Mouse (Mus musculus): ENCODE results near the gene Ube2j1. TPM values are rescaled to one million over a fixed set of nuclear protein-coding genes. Genes with fewer than 3 reads are reported as not detected.
A peak's percentile ranks its signal among the peaks of the same experiment; 100 is the strongest.

The Ube2j1 gene
- total RNA-seq, 2 experiments from 2014 or later = 40.3 to 52.6 TPM

DNA sequence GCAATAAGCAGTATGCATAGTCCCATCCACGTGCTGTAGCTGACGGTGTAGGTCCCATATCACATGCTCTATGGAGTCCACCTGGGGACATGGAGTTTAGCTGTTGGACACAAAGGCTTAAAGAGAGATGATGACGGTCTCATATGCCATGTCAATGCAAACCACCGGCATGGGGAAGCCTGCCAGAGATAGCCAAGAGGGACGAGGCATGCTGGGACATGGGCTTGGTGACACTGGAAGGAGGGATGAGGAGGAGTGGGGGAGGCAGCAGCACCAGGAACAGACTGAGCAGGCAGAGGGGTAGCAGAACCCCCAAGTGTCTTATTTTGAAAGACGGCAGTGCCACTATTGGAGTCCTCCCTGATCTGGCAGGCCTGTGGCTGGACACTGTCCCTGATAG lies 36.6 kb downstream of the Ube2j1 start:
- no peak for ATAC-seq (replicated peaks; ENCODE audit: poor library complexity, severe bottlenecking)

DNA sequence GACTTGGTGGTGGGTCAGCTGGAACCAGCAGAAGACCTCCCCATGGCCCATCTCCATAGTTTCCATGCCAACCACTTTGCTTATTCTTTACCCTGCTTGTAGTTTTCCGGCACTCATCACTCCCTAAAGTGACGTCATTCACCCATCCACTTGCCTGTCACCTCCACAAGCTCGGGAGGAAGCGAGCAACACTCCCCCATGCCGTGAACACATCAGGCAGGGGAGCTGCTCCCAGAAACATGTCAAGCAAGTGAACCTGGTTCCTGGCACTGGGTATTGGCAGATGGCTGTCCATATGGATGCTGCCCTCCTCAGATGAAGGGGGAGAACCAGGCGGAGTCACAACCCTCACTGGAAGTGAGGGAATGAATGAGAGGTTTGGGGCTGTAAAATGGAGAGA lies 37.7 kb downstream of the Ube2j1 start:
- no peak for ATAC-seq (replicated peaks; ENCODE audit: poor library complexity, severe bottlenecking)

DNA sequence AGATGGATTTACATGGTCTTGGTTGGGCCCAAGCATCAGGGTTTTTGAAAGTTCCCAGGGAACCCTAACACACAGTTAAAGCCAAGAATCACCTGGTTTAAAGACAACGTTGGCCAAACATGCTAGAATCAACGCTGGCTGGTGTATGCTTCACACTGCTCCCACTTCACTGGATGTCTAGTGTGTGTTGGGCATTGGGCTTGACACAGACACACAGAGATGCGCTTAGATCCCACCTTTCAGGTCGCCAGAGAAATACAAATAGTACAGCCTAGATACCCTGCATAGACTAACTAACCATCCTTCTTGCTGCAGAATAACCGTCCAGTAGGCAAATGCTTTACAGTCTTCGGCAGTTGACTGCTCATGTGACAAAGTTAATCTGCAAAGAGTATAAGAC lies 39.1 kb downstream of the Ube2j1 start:
- ATAC-seq (replicated peaks; ENCODE audit: poor library complexity, severe bottlenecking) = no peak

DNA sequence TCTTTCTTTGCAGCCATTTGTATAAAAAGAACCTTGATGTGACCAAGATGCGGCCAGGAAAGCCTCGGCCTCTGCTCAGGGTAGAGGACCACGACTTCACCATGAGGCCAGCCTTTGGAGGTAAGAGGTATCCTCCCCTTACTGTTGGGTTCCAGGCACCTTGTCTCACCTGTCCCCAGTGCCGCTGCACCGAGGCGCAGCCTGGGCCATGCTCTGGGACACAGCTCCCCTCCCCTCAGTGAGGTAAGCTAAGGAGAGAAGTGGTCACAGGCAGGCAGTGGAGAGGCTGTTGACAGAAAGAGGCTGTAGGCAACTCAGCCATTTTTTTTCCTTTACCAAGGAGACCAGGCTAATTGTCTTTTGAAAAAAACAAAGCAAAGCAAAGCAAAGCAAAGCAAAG lies 40.1 kb downstream of the Ube2j1 start:
- ATAC-seq (replicated peaks; ENCODE audit: poor library complexity, severe bottlenecking) = no peak

DNA sequence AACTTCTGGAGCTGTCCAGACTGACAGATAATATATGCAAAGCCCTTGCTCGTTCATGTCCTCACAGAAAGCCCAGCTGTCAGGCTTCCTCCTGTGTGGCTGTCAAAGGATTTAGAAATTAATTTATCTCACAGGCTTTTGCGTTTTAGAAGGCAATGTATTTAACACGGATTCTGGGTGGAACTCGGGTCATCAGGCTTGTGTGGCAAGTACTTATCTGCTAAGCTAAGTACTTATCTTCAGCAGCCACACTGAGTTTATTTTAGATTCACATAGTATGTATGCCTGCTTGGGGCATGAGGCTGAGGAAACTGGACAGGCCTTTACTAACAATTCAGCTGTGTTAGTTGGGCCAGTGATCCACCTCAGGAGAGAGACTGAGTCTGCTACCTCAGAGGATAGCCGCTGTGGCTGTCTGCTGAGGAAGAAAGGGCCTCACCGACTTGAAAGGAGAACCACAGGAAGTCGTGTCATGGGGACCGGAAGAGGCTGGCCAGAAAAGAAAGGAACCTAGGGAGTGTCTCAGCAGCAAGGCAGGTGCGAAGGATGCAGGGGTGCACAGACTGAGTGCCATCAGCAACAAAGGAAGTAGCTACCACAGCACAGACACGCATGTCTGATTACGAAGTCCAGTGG lies 41.4 kb downstream of the Ube2j1 start:
- ATAC-seq (replicated peaks; ENCODE audit: poor library complexity, severe bottlenecking) = peak; percentile 94

DNA sequence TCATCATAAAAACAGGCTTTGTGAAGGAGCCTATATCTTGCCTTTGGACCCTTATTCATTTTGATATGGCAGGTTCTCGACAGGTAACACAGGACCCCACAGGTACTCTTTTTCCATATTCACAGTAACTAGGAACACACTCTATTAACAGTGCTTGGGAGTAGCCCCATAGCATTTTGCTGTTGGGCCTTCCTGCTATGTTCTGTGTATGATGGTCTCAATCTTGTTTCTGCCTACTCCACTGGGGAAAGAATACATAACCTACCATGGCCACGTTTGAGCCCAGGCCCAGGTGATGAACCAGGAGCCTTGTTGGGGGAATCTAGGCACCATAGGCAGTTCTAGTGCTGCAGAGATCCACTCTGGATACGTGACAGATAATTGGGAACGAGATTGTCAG lies 43.2 kb downstream of the Ube2j1 start:
- no peak for ATAC-seq (replicated peaks; ENCODE audit: poor library complexity, severe bottlenecking)

DNA sequence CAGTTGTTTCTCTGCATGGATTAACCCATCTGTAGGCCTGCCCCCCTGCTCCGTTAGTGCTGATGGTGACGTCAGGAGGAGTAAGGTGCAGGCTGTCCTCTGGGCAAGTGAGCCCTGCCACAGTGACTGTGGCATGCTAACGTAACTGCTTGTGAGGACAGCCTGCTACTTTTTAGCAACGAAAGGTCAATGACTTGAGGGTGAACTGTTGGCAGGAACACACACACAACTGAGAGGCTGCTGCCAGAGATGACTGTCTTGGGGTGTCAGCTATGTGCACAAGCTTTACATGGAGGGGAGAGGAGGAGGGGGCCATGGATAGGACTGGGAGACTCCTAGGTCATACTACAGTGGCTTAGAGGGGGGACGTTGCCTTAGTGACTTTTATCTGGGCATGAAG lies 43.6 kb downstream of the Ube2j1 start:
- no peak for ATAC-seq (replicated peaks; ENCODE audit: poor library complexity, severe bottlenecking)

DNA sequence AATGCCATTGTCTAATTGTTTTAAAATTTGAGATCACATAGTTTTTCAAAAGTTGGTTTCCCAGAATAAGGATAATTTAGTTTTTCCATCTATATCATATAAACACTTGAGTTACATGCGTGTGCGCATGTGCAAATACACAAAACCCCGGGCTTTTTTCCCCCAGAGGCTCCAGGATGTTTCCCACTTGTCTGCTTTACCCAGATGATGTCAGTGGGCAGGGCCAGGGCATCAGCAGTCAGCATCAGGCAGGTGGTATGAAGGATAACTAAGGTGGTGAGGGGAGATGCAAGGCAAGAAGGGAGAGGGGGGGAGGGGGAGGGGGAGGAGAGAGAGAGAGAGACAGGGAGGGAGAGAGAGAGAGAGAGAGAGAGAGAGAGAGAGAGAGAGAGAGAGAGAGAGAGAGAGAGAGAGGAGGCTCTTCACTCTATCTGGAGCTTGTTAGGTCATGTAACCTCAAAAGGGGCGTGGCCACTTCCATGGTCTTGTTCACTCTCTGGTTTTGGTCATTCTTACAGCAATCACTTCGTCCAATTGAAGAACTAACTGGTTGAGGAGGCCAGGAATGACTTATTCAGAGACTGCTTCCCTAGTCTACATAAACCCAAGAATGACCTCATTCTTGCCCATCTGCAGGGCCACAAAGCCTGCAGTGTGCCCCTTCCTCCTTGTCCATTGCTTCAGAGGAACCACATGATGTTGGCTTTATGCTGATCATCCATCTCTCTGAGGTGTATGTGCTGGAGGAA lies 44.7 kb downstream of the Ube2j1 start:
- ATAC-seq (replicated peaks; ENCODE audit: poor library complexity, severe bottlenecking) = peak; percentile 37

DNA sequence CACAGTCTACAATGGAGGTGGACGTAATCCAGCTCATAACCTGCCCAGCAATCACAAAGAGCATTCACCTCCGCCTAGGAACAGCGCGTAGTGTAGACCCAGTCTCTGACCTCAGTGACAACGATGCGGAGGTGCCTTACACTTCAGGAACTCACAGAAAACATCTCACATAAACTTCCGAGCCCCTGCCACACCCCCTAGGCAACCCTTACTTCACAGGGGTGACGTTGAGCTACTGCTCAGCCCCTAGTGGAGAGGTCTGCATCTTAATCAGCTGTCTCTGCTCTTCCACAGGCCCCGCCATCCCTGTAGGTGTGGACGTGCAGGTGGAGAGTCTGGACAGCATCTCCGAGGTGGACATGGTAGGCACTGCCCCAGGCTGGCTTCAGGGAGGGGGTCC lies 45.9 kb downstream of the Ube2j1 start:
- no peak for ATAC-seq (replicated peaks; ENCODE audit: poor library complexity, severe bottlenecking)

DNA sequence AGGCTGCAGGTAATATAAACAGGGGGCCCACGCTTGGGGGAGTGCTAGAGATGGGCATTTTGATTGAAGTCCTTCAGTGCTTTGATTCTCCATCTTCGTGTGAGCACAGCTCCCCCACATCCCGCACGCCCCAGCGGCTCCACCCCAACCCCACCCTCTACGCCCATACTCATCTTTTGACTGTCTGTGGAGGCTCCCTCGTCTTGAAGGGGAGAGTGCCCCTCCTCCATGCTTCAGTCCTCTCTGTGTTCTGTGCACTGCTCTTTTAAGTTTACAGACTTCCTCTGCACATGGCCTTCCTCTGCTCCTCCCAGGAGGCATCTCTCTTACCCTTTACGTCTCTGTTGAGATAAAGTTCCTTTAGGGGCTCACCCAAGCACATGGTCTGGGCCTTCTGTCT lies 46.5 kb downstream of the Ube2j1 start:
- no peak for ATAC-seq (replicated peaks; ENCODE audit: poor library complexity, severe bottlenecking)

DNA sequence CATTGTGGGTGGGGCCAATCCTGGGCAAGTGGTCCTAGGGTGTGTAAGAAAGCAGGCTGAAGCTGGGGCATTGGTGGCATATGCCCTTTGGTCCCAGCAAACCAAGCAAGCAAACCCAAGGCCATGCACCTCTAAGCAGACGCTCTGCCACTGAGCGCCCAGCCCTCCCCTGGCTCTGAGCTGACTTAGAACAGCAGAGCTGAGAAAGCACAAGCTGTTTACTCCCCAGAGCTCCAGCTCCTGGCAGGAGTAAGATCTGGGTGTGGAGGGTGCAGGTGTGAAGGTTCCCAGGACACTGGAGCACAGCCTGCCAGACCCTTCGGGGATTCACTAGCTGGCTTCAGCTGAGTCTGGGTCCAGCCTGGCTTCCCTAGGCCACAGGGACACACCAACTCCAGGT lies 47.3 kb downstream of the Ube2j1 start:
- ATAC-seq (replicated peaks; ENCODE audit: poor library complexity, severe bottlenecking) = no peak

DNA sequence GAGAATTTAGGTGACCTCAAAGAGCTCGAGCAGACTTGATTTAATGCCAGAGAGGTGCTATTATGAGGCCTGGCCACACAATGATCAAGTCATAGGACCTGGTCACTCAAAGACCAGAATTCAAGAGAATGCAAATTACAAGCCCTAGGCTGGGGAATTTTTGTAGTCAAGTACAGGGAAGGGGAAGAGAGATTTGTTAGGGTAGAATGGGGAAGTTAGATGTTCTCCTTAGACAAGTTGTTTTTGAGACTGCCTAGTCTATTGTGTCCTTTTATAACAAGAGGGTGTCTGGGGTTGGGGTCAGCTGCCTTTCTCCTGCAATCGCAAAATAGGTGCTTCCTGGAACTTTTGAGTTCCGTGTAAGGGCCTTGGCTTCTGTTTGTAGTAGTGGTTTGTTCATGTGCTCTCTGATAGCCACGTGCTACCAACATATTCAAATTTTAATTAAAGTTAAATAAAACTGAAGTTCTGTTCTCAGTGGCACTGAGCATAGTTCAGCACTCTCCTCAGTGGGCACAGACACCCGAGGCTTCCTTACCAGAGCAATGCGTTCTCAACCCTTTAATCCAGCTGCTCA lies 68.0 kb downstream of the Ube2j1 start:
- no peak; the same call in 1 of the 2 replicates for ATAC-seq (replicated peaks; ENCODE audit: poor library complexity, severe bottlenecking)

Other genes starting within 250 kb of the Ube2j1 start
- gene Lyrm2, start 231.2 kb upstream of the Ube2j1 start, total RNA-seq (2014; fragmentation: Nextera tagmentation) = 19.6 and 28.0 TPM in 2 replicates
- 40.2 and 82.2 TPM in 2 replicates for gene Lyrm2, start 231.2 kb upstream of the Ube2j1 start, total RNA-seq (2017)
- 0.62 and 0.82 TPM in 2 replicates for gene Ankrd6, start 80.6 kb upstream of the Ube2j1 start, total RNA-seq (2014; fragmentation: Nextera tagmentation)
- gene Ankrd6, start 80.6 kb upstream of the Ube2j1 start, total RNA-seq (2017) = 0.26 and 0.98 TPM in 2 replicates
- not detected in 2 replicates for gene Rragd, start 48.4 kb upstream of the Ube2j1 start, total RNA-seq (2014; fragmentation: Nextera tagmentation)
- gene Rragd, start 48.4 kb upstream of the Ube2j1 start, total RNA-seq (2017) = not detected in 2 replicates
- not detected in 2 replicates for gene Gabrr2, start 31.6 kb downstream of the Ube2j1 start, total RNA-seq (2014; fragmentation: Nextera tagmentation)
- gene Gabrr2, start 31.6 kb downstream of the Ube2j1 start, total RNA-seq (2017) = not detected in 2 replicates
- not detected in 2 replicates for gene Gabrr1, start 101.1 kb downstream of the Ube2j1 start, total RNA-seq (2014; fragmentation: Nextera tagmentation)
- gene Gabrr1, start 101.1 kb downstream of the Ube2j1 start, total RNA-seq (2017) = not detected in 2 replicates
- gene Pm20d2, start 158.3 kb downstream of the Ube2j1 start, total RNA-seq (2014; fragmentation: Nextera tagmentation) = not detected in 2 replicates
- 0.62 TPM in 1 of 2 replicates, not detected in the other for gene Pm20d2, start 158.3 kb downstream of the Ube2j1 start, total RNA-seq (2017)
- gene Srsf12, start 177.6 kb downstream of the Ube2j1 start, total RNA-seq (2014; fragmentation: Nextera tagmentation) = not detected in 2 replicates
- not detected in 2 replicates for gene Srsf12, start 177.6 kb downstream of the Ube2j1 start, total RNA-seq (2017)

All from granulocyte monocyte progenitor cell, adult 5-6 weeks (primary cell).